Comparison of ENCODE assay signal across 21 mouse cellular contexts in the genomic region with DNA sequence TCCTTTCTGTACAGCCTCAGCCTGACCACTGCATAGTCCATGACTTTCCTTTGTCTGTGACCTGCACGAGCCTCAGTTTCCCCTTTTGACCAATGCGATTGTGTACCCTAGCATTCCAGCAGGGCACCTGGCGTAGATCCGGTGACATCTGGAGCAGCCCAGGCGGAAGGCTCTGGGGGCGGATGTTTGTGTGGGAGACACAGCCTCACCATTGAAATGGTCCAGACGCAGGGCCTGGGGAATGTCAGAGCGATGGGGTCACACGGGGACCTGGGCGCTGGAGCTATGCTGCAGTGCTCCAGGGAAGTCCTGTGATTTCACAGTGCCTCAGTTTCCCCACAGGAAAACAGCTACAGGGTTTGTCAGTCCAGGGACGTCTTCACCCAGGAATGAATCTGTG. TPM values are rescaled to one million over a fixed set of nuclear protein-coding genes. Genes with fewer than 3 reads are reported as not detected.
A peak's percentile ranks its signal among the peaks of the same experiment; 100 is the strongest.
DNase-seq lines count a peak whose midpoint lies in the region; ATAC-seq lines count a peak whose summit lies in the region.
"Had no signal": no experiment of that assay in that cellular context is flagged by ENCODE, and none has a peak within 500 bp of the region (broad histone marks: within the 10 kb centered on the region; RNA-seq: fewer than 3 reads in every experiment).

No protein-coding gene starts in this region.

- no peak for ATAC-seq in heart, embryonic 12.5 days (ENCODE audit: insufficient number of reproducible peaks, low FRiP score)
- ATAC-seq in kidney, embryonic 15.5 days (replicated peaks; ENCODE audit: low FRiP score) = no peak
- ATAC-seq: forebrain, embryonic 13.5 days; intestine, embryonic 15.5 days had no signal

- no peaks in the 10 kb centered on the region for H3K36me3 ChIP-seq in heart, embryonic 12.5 days
- H3K36me3 ChIP-seq in kidney, embryonic 15.5 days = no peaks in the 10 kb centered on the region
- H3K36me3 ChIP-seq: heart, embryonic 15.5 days; hindbrain, embryonic 12.5 days; intestine, embryonic 15.5 days; lung, embryonic 15.5 days; neural tube, embryonic 13.5 days had no signal

- no peak for DNase-seq in heart, adult 8-10 months (ENCODE audit: low spot score)
- peak; percentile 2 for DNase-seq in kidney, postnatal 14 days
- peak; percentile 51 for DNase-seq in MN1 (ENCODE audit: low spot score)
- no peak for DNase-seq in thymus, postnatal 14 days
- DNase-seq: adrenal gland, adult 2 months; cerebellum, adult 8-10 months; gastrocnemius, postnatal 14 days; thymus, postnatal 4 days had no signal

- no peak overlapping the region for H3K9ac ChIP-seq in heart, embryonic 12.5 days
- no peak overlapping the region for H3K9ac ChIP-seq in kidney, embryonic 15.5 days
- H3K9ac ChIP-seq: heart, embryonic 15.5 days; hindbrain, embryonic 12.5 days; intestine, embryonic 15.5 days; liver, embryonic 14.5 days; lung, embryonic 15.5 days had no signal

- H3K4me2 ChIP-seq in heart, embryonic 12.5 days = 0 out of 2 replicates have a peak overlapping the region, but pooled peaks have one; percentile 0
- no peak overlapping the region for H3K4me2 ChIP-seq in kidney, embryonic 15.5 days

- H3K27me3 ChIP-seq in heart, embryonic 12.5 days (replicated peaks) = peaks cover 69% of the 10 kb centered on the region
- H3K27me3 ChIP-seq in kidney, embryonic 15.5 days = peaks cover 81% of the 10 kb centered on the region

- 28% methylated on average over 11 of the region's 11 CpGs for WGBS in heart, embryonic 12.5 days
- 54% methylated on average over 11 of the region's 11 CpGs for WGBS in kidney, embryonic 15.5 days

- H3K4me3 ChIP-seq in heart, embryonic 12.5 days = no peak overlapping the region
- no peak overlapping the region for H3K4me3 ChIP-seq in kidney, embryonic 15.5 days (replicated peaks)
- no peak overlapping the region for H3K4me3 ChIP-seq in brown adipose tissue, adult 24 weeks (ENCODE audit: insufficient read depth, low read depth, low read length)

- no peaks in the 10 kb centered on the region for H3K9me3 ChIP-seq in heart, embryonic 12.5 days (replicated peaks)
- no peaks in the 10 kb centered on the region for H3K9me3 ChIP-seq in kidney, embryonic 15.5 days (replicated peaks)
- H3K9me3 ChIP-seq: forebrain, embryonic 13.5 days; heart, embryonic 15.5 days; hindbrain, embryonic 12.5 days; intestine, embryonic 15.5 days; lung, embryonic 15.5 days; neural tube, embryonic 13.5 days had no signal

- H3K4me1 ChIP-seq in heart, embryonic 12.5 days (replicated peaks) = peaks cover 33% of the 10 kb centered on the region
- peaks cover 54% of the 10 kb centered on the region for H3K4me1 ChIP-seq in kidney, embryonic 15.5 days
- H3K4me1 ChIP-seq in brown adipose tissue, adult 24 weeks (ENCODE audit: control insufficient read depth, insufficient read depth, insufficient read length, low read length) = peaks cover 4% of the 10 kb centered on the region

- H3K27ac ChIP-seq in heart, embryonic 12.5 days (ENCODE audit: poor library complexity, severe bottlenecking) = no peak overlapping the region
- no peak overlapping the region for H3K27ac ChIP-seq in kidney, embryonic 15.5 days
- H3K27ac ChIP-seq in brown adipose tissue, adult 24 weeks (replicated peaks; ENCODE audit: low read depth, low read length) = 0 out of 2 replicates have a peak overlapping the region, but pooled peaks have one; percentile 14
- H3K27ac ChIP-seq: forebrain, embryonic 13.5 days; heart, embryonic 15.5 days; hindbrain, embryonic 12.5 days; intestine, embryonic 15.5 days; liver, embryonic 14.5 days; lung, embryonic 15.5 days; neural tube, embryonic 13.5 days had no signal

RNA-seq across cellular contexts. Expression of a gene that starts 12.3 kb away (rescaled TPM):
- 19.1 and 19.2 TPM in 2 replicates for polyA plus RNA-seq in heart, embryonic 12.5 days (2016; fragmentation: Nextera tagmentation; extraction: Ambion mirVana)
- 10 to 100 TPM; 46.3 to 60.7 (median 50.6) TPM for total RNA-seq in heart, adult 8-10 months (2022)
- 15.5 and 18.6 TPM in 2 replicates for polyA plus RNA-seq in kidney, embryonic 15.5 days (2015; fragmentation: Nextera tagmentation; extraction: Ambion mirVana)
- 18.1 and 21.3 TPM in 2 replicates for polyA plus RNA-seq in brown adipose tissue, adult 24 weeks (2012; ENCODE audit: insufficient read depth, insufficient read length, missing spikeins)

RNA-seq across cellular contexts. Expression of a gene that starts 18.6 kb away (rescaled TPM):
- 37.2 and 37.9 TPM in 2 replicates for polyA plus RNA-seq in heart, embryonic 12.5 days (2016; fragmentation: Nextera tagmentation; extraction: Ambion mirVana)
- total RNA-seq in heart, adult 8-10 months (2022) = 10 to 100 TPM; 23.2 to 32.5 (median 27.7) TPM
- 46.1 and 48.1 TPM in 2 replicates for polyA plus RNA-seq in kidney, embryonic 15.5 days (2015; fragmentation: Nextera tagmentation; extraction: Ambion mirVana)
- polyA plus RNA-seq in brown adipose tissue, adult 24 weeks (2012; ENCODE audit: insufficient read depth, insufficient read length, missing spikeins) = 74.5 and 79.8 TPM in 2 replicates

RNA-seq across cellular contexts. Expression of a gene that starts 18.7 kb away (rescaled TPM):
- 0.05 and 0.09 TPM in 2 replicates for polyA plus RNA-seq in heart, embryonic 12.5 days (2016; fragmentation: Nextera tagmentation; extraction: Ambion mirVana)
- total RNA-seq in heart, adult 8-10 months (2022) = 1 to 10 TPM; 1.8 to 3.7 (median 2.4) TPM
- 7.6 and 9.4 TPM in 2 replicates for polyA plus RNA-seq in kidney, embryonic 15.5 days (2015; fragmentation: Nextera tagmentation; extraction: Ambion mirVana)
- 0.36 and 1.7 TPM in 2 replicates for polyA plus RNA-seq in brown adipose tissue, adult 24 weeks (2012; ENCODE audit: insufficient read depth, insufficient read length, missing spikeins)

RNA-seq across cellular contexts. Expression of a gene that starts 23.8 kb away (rescaled TPM):
- polyA plus RNA-seq in heart, embryonic 12.5 days (2016; fragmentation: Nextera tagmentation; extraction: Ambion mirVana) = not detected in 2 replicates
- not detected for total RNA-seq in heart, adult 8-10 months (2022)
- 0.55 and 0.83 TPM in 2 replicates for polyA plus RNA-seq in kidney, embryonic 15.5 days (2015; fragmentation: Nextera tagmentation; extraction: Ambion mirVana)
- not detected in 2 replicates for polyA plus RNA-seq in brown adipose tissue, adult 24 weeks (2012; ENCODE audit: insufficient read depth, insufficient read length, missing spikeins)
- total RNA-seq: gastrocnemius, postnatal 14 days; layer of hippocampus, postnatal 14 days had no signal
- polyA plus RNA-seq: embryonic facial prominence, embryonic 11.5 days; forebrain, embryonic 13.5 days; heart, embryonic 15.5 days; hindbrain, embryonic 12.5 days; limb, embryonic 14.5 days; lung, embryonic 15.5 days; neural tube, embryonic 13.5 days had no signal

RNA-seq across cellular contexts. Expression of a gene that starts 34.3 kb away (rescaled TPM):
- polyA plus RNA-seq in heart, embryonic 12.5 days (2016; fragmentation: Nextera tagmentation; extraction: Ambion mirVana) = 35.2 and 37.2 TPM in 2 replicates
- 10 to 100 TPM; 19.3 to 24.1 (median 22.2) TPM for total RNA-seq in heart, adult 8-10 months (2022)
- 58.0 and 66.9 TPM in 2 replicates for polyA plus RNA-seq in kidney, embryonic 15.5 days (2015; fragmentation: Nextera tagmentation; extraction: Ambion mirVana)
- 9.8 and 11.3 TPM in 2 replicates for polyA plus RNA-seq in brown adipose tissue, adult 24 weeks (2012; ENCODE audit: insufficient read depth, insufficient read length, missing spikeins)

Comparison
In these comparisons a context has a peak if more than half of its experiments do, and no peak if none do; other contexts are left out.
1. DNase-seq: peak in kidney, postnatal 14 days (single experiment) and MN1 (single experiment); none in heart, adult 8-10 months (single experiment) and thymus, postnatal 14 days (single experiment).